Mouse (Mus musculus): ENCODE results near the gene Eif3l. TPM values are rescaled to one million over a fixed set of nuclear protein-coding genes. Genes with fewer than 3 reads are reported as not detected.

Eif3l gene
- polyA plus RNA-seq, 1 experiment, result 112 TPM

GRCm38 (mm10) chr15:79110528-79110927 lies 35.5 kb downstream of the Eif3l start:
- H3K4me1 ChIP-seq (ENCODE audit: control insufficient read depth, insufficient read depth, low read length), result no peaks in the 10 kb centered on the region
- WGBS, result 68% methylated on average over 2 of the region's 2 CpGs

GRCm38 (mm10) chr15:79111774-79112173 lies 36.8 kb downstream of the Eif3l start:
- Histone ChIP-seq H3K27ac (ENCODE audit: control insufficient read depth, insufficient read depth, low read depth, low read length, poor library complexity) (no peak overlapping the region), H3K4me3 (replicated peaks; ENCODE audit: control insufficient read depth, low read depth, low read length) (no peak overlapping the region), H3K4me1 (ENCODE audit: control insufficient read depth, insufficient read depth, low read length) (no peaks in the 10 kb centered on the region)
- TF ChIP-seq CTCF (IDR thresholded peaks at IDR 0.05; ENCODE audit: control insufficient read depth, insufficient read depth, low read length) (no peak), POLR2A (IDR thresholded peaks at IDR 0.05; ENCODE audit: borderline replicate concordance, control insufficient read depth, low read depth, low read length) (no peak)
- 61% methylated on average over 4 of the region's 4 CpGs for WGBS

More at GRCm38 (mm10) chr15:79110528-79110927, 35.5 kb downstream of the Eif3l start:
- H3K4me3 ChIP-seq (replicated peaks; ENCODE audit: control insufficient read depth, low read depth, low read length), result no peak overlapping the region
- H3K27ac ChIP-seq (ENCODE audit: control insufficient read depth, insufficient read depth, low read depth, low read length, poor library complexity), result no peak overlapping the region
- no peak for TF ChIP-seq CTCF (IDR thresholded peaks at IDR 0.05; ENCODE audit: control insufficient read depth, insufficient read depth, low read length)
- TF ChIP-seq POLR2A (IDR thresholded peaks at IDR 0.05; ENCODE audit: borderline replicate concordance, control insufficient read depth, low read depth, low read length), result no peak

- Histone ChIP-seq H3K4me3 (replicated peaks; ENCODE audit: control insufficient read depth, low read depth, low read length) (no peak overlapping the region), H3K27ac (ENCODE audit: control insufficient read depth, insufficient read depth, low read depth, low read length, poor library complexity) (no peak overlapping the region), H3K4me1 (ENCODE audit: control insufficient read depth, insufficient read depth, low read length) (no peaks in the 10 kb centered on the region)
- TF ChIP-seq POLR2A (IDR thresholded peaks at IDR 0.05; ENCODE audit: borderline replicate concordance, control insufficient read depth, low read depth, low read length) (no peak), CTCF (IDR thresholded peaks at IDR 0.05; ENCODE audit: control insufficient read depth, insufficient read depth, low read length) (no peak)
- 25% methylated on average over 5 of the region's 5 CpGs for WGBS
Measured at GRCm38 (mm10) chr15:79115276-79115675, 40.3 kb downstream of the Eif3l start.

- no peaks in the 10 kb centered on the region for H3K4me1 ChIP-seq (ENCODE audit: control insufficient read depth, insufficient read depth, low read length)
- WGBS, result 91% methylated on average over 9 of the region's 9 CpGs
- no peak for TF ChIP-seq POLR2A (IDR thresholded peaks at IDR 0.05; ENCODE audit: borderline replicate concordance, control insufficient read depth, low read depth, low read length)
- no peak for TF ChIP-seq CTCF (IDR thresholded peaks at IDR 0.05; ENCODE audit: control insufficient read depth, insufficient read depth, low read length)
- H3K4me3 ChIP-seq (replicated peaks; ENCODE audit: control insufficient read depth, low read depth, low read length), result no peak overlapping the region
- H3K27ac ChIP-seq (ENCODE audit: control insufficient read depth, insufficient read depth, low read depth, low read length, poor library complexity), result no peak overlapping the region
Measured at GRCm38 (mm10) chr15:79119491-79119890, 44.5 kb downstream of the Eif3l start.

- TF ChIP-seq CTCF (IDR thresholded peaks at IDR 0.05; ENCODE audit: control insufficient read depth, insufficient read depth, low read length) (no peak), POLR2A (IDR thresholded peaks at IDR 0.05; ENCODE audit: borderline replicate concordance, control insufficient read depth, low read depth, low read length) (no peak)
- H3K4me3 ChIP-seq (replicated peaks; ENCODE audit: control insufficient read depth, low read depth, low read length), result no peak overlapping the region
- no peak overlapping the region for H3K27ac ChIP-seq (ENCODE audit: control insufficient read depth, insufficient read depth, low read depth, low read length, poor library complexity)
- H3K4me1 ChIP-seq (ENCODE audit: control insufficient read depth, insufficient read depth, low read length), result no peaks in the 10 kb centered on the region
- 69% methylated on average over 4 of the region's 4 CpGs for WGBS
Measured at GRCm38 (mm10) chr15:79122119-79122518, 47.1 kb downstream of the Eif3l start.

- Histone ChIP-seq H3K27ac (ENCODE audit: control insufficient read depth, insufficient read depth, low read depth, low read length, poor library complexity) (no peak overlapping the region), H3K4me1 (ENCODE audit: control insufficient read depth, insufficient read depth, low read length) (no peaks in the 10 kb centered on the region), H3K4me3 (replicated peaks; ENCODE audit: control insufficient read depth, low read depth, low read length) (no peak overlapping the region)
- no peak for TF ChIP-seq CTCF (IDR thresholded peaks at IDR 0.05; ENCODE audit: control insufficient read depth, insufficient read depth, low read length)
- TF ChIP-seq POLR2A (IDR thresholded peaks at IDR 0.05; ENCODE audit: borderline replicate concordance, control insufficient read depth, low read depth, low read length), result no peak
- 85% methylated on average over 13 of the region's 13 CpGs for WGBS
Measured at GRCm38 (mm10) chr15:79122546-79122945, 47.6 kb downstream of the Eif3l start.

- Histone ChIP-seq H3K27ac (ENCODE audit: control insufficient read depth, insufficient read depth, low read depth, low read length, poor library complexity) (no peak overlapping the region), H3K4me3 (replicated peaks; ENCODE audit: control insufficient read depth, low read depth, low read length) (no peak overlapping the region), H3K4me1 (ENCODE audit: control insufficient read depth, insufficient read depth, low read length) (no peaks in the 10 kb centered on the region)
- 77% methylated on average over 6 of the region's 6 CpGs for WGBS
- no peak for TF ChIP-seq POLR2A (IDR thresholded peaks at IDR 0.05; ENCODE audit: borderline replicate concordance, control insufficient read depth, low read depth, low read length)
- TF ChIP-seq CTCF (IDR thresholded peaks at IDR 0.05; ENCODE audit: control insufficient read depth, insufficient read depth, low read length), result no peak
Measured at GRCm38 (mm10) chr15:79123751-79124150, 48.8 kb downstream of the Eif3l start.

- WGBS, result 75% methylated on average over 10 of the region's 10 CpGs
- TF ChIP-seq CTCF (IDR thresholded peaks at IDR 0.05; ENCODE audit: control insufficient read depth, insufficient read depth, low read length), result no peak
- no peak for TF ChIP-seq POLR2A (IDR thresholded peaks at IDR 0.05; ENCODE audit: borderline replicate concordance, control insufficient read depth, low read depth, low read length)
- H3K4me3 ChIP-seq (replicated peaks; ENCODE audit: control insufficient read depth, low read depth, low read length), result no peak overlapping the region
- no peak overlapping the region for H3K27ac ChIP-seq (ENCODE audit: control insufficient read depth, insufficient read depth, low read depth, low read length, poor library complexity)
- no peaks in the 10 kb centered on the region for H3K4me1 ChIP-seq (ENCODE audit: control insufficient read depth, insufficient read depth, low read length)
Measured at GRCm38 (mm10) chr15:79124331-79124875, 49.4 kb downstream of the Eif3l start.

All from bone marrow, adult 2 months (tissue).